Mouse (Mus musculus): ENCODE data around the gene 1810065E05Rik.

1810065E05Rik gene

GRCm38 (mm10) chr11:58420815-58421214 lies at the start of gene 1810065E05Rik:
1810065E05Rik (plus strand) TSS chr11:58421111.
- no peak for DNase-seq (ENCODE audit: low spot score in 2 of 2)

- DNase-seq (ENCODE audit: low spot score in 2 of 2): no peak
Observed at GRCm38 (mm10) chr11:58377273-58377672, 43.6 kb upstream of the 1810065E05Rik start.

- DNase-seq (ENCODE audit: low spot score in 2 of 2): no peak
Observed at GRCm38 (mm10) chr11:58377686-58378085, 43.2 kb upstream of the 1810065E05Rik start.

- DNase-seq (ENCODE audit: low spot score in 2 of 2): no peak
Observed at GRCm38 (mm10) chr11:58378763-58379278, 42.1 kb upstream of the 1810065E05Rik start, which contains the start of gene Lypd8. Lypd8 (plus strand) TSS chr11:58379043.

GRCm38 (mm10) chr11:58379516-58379915 lies 41.4 kb upstream of the 1810065E05Rik start:
- DNase-seq (ENCODE audit: low spot score in 2 of 2): no peak

GRCm38 (mm10) chr11:58382471-58382870 lies 38.4 kb upstream of the 1810065E05Rik start:
- DNase-seq (ENCODE audit: low spot score in 2 of 2): no peak

GRCm38 (mm10) chr11:58399985-58400645 lies 20.8 kb upstream of the 1810065E05Rik start:
- no peak for DNase-seq (ENCODE audit: low spot score in 2 of 2)

GRCm38 (mm10) chr11:58400655-58401054 lies 20.3 kb upstream of the 1810065E05Rik start:
- DNase-seq (ENCODE audit: low spot score in 2 of 2): no peak

- no peak for DNase-seq (ENCODE audit: low spot score in 2 of 2)
Observed at GRCm38 (mm10) chr11:58408066-58408465, 12.8 kb upstream of the 1810065E05Rik start.

- DNase-seq (ENCODE audit: low spot score in 2 of 2): no peak
Observed at GRCm38 (mm10) chr11:58418336-58418735, 2.6 kb upstream of the 1810065E05Rik start.

GRCm38 (mm10) chr11:58432259-58432658 lies 11.3 kb downstream of the 1810065E05Rik start, which contains the start of gene Gm12253:
Gm12253 (plus strand) TSS chr11:58432559.
- DNase-seq (ENCODE audit: low spot score in 2 of 2): no peak

GRCm38 (mm10) chr11:58437866-58438265 lies 17.0 kb downstream of the 1810065E05Rik start:
- no peak for DNase-seq (ENCODE audit: low spot score in 2 of 2)

GRCm38 (mm10) chr11:58452759-58453158 lies 31.8 kb downstream of the 1810065E05Rik start, which contains the start of gene Lypd9:
Lypd9 (minus strand) TSS chr11:58452923.
- no peak for DNase-seq (ENCODE audit: low spot score in 2 of 2)

GRCm38 (mm10) chr11:58453592-58453991 lies 32.7 kb downstream of the 1810065E05Rik start:
- no peak for DNase-seq (ENCODE audit: low spot score in 2 of 2)

- no peak for DNase-seq (ENCODE audit: low spot score in 2 of 2)
Observed at GRCm38 (mm10) chr11:58462170-58462569, 41.3 kb downstream of the 1810065E05Rik start, which contains the start of gene Olfr30. Olfr30 (minus strand) TSS chr11:58462270.

All from natural killer cell, adult 2 months (primary cell).